ENCODE assay signal across 9 mouse cellular contexts in the genomic region with DNA sequence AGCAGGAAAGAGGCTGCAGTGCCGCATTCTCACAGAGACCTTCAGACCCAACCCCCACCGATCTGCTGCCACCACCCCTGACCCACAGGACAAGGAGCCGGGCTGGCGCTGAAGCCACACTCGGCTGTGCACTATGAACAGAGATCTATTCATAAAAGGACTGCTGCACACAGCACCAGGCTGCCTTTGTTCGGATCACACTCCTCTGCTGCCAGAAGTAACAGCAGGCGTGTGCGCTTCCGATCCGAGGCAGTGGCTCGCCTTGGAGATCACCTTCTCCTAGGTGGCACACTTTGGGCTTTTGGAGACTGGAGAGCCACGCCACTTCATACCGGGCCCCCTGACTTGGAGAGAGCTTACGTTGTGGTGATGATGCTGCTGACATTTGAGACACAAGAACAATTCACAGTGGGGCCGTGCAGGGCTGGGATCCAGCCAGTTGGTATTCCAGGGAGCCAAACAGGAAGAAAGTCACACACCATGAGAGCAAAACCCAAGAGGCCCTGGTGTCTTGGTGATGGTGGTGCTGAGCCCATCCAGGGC. TPM values are rescaled to one million over a fixed set of nuclear protein-coding genes. Genes with fewer than 3 reads are reported as not detected.
DNase-seq lines count a peak whose midpoint lies in the region; ATAC-seq lines count a peak whose summit lies in the region.
"Had no signal": no experiment of that assay in that cellular context is flagged by ENCODE, and none has a peak within 500 bp of the region (broad histone marks: within the 10 kb centered on the region; RNA-seq: fewer than 3 reads in every experiment).

No protein-coding gene starts in this region.

- peaks cover 43% of the 10 kb centered on the region for H3K4me1 ChIP-seq in lung, embryonic 16.5 days (replicated peaks; ENCODE audit: control insufficient read depth, insufficient read depth, low read length)
- peaks cover 15% of the 10 kb centered on the region for H3K4me1 ChIP-seq in hindbrain, embryonic 16.5 days (ENCODE audit: control insufficient read depth, insufficient read depth, low read depth, low read length)
- peaks cover 7% of the 10 kb centered on the region; the same call in 1 of the 2 replicates for H3K4me1 ChIP-seq in neural tube, embryonic 14.5 days (ENCODE audit: control insufficient read depth, insufficient read depth, low read length)

- peak; percentile 50 for DNase-seq in adrenal gland, postnatal 10 days
- DNase-seq in adrenal gland, postnatal 4 days (ENCODE audit: low spot score in 2 of 2), result no peak
- DNase-seq in lung, postnatal 25 days (ENCODE audit: low spot score), result no peak
- DNase-seq in ovary, postnatal 10 days (ENCODE audit: low spot score), result no peak

- ATAC-seq in lung, embryonic 16.5 days (ENCODE audit: low read depth), result peak; percentile 19; the same call in 1 of the 2 replicates
- ATAC-seq in hindbrain, embryonic 16.5 days, result peak; percentile 87
- ATAC-seq in neural tube, embryonic 14.5 days (ENCODE audit: low read depth), result peak; percentile 48; the same call in 1 of the 2 replicates
- no peak for ATAC-seq in CD4-positive, CD25-positive, alpha-beta regulatory T cell, adult 4 months

- no peaks in the 10 kb centered on the region for H3K9me3 ChIP-seq in lung, embryonic 16.5 days (ENCODE audit: control insufficient read depth, low read length)
- H3K9me3 ChIP-seq in hindbrain, embryonic 16.5 days (ENCODE audit: control insufficient read depth, low read length), result no peaks in the 10 kb centered on the region; the same call in none of the 2 replicates
- no peaks in the 10 kb centered on the region for H3K9me3 ChIP-seq in neural tube, embryonic 14.5 days (ENCODE audit: control insufficient read depth, low read length)

- no peaks in the 10 kb centered on the region for H3K36me3 ChIP-seq in lung, embryonic 16.5 days (ENCODE audit: control insufficient read depth, insufficient read depth, low read length)
- no peaks in the 10 kb centered on the region for H3K36me3 ChIP-seq in hindbrain, embryonic 16.5 days (ENCODE audit: control insufficient read depth, insufficient read depth, low read length)
- H3K36me3 ChIP-seq in neural tube, embryonic 14.5 days (ENCODE audit: control insufficient read depth, insufficient read depth, low read length), result no peaks in the 10 kb centered on the region

- H3K27me3 ChIP-seq in lung, embryonic 16.5 days (ENCODE audit: control insufficient read depth, insufficient read depth, low read depth, low read length), result peaks cover 11% of the 10 kb centered on the region; the same call in 1 of the 2 replicates
- no peaks in the 10 kb centered on the region for H3K27me3 ChIP-seq in hindbrain, embryonic 16.5 days (replicated peaks; ENCODE audit: control insufficient read depth, insufficient read depth, low read length)
- no peaks in the 10 kb centered on the region for H3K27me3 ChIP-seq in neural tube, embryonic 14.5 days (ENCODE audit: control insufficient read depth, insufficient read depth, low read length)

- peak overlapping the region; percentile 39 for H3K4me2 ChIP-seq in lung, embryonic 16.5 days (ENCODE audit: low read depth, low read length)
- H3K4me2 ChIP-seq in hindbrain, embryonic 16.5 days (ENCODE audit: low read length), result peak overlapping the region; percentile 42
- no peak overlapping the region for H3K4me2 ChIP-seq in neural tube, embryonic 14.5 days (ENCODE audit: low read depth, low read length)

- 18% methylated on average over 15 of the region's 15 CpGs for WGBS in lung, embryonic 16.5 days
- 6% methylated on average over 15 of the region's 15 CpGs for WGBS in hindbrain, embryonic 16.5 days
- WGBS in neural tube, embryonic 14.5 days, result 9% methylated on average over 15 of the region's 15 CpGs

- peak overlapping the region; percentile 11; the same call in 1 of the 2 replicates for H3K4me3 ChIP-seq in lung, embryonic 16.5 days (ENCODE audit: low read length)
- H3K4me3 ChIP-seq in hindbrain, embryonic 16.5 days (ENCODE audit: low read length), result no peak overlapping the region
- H3K4me3 ChIP-seq in neural tube, embryonic 14.5 days (ENCODE audit: low read depth, low read length), result no peak overlapping the region

- 0 out of 2 replicates have a peak overlapping the region, but pooled peaks have one; percentile 5 for H3K27ac ChIP-seq in lung, embryonic 16.5 days (ENCODE audit: low read length)
- H3K27ac ChIP-seq in hindbrain, embryonic 16.5 days (ENCODE audit: low read depth, low read length), result peak overlapping the region; percentile 24; the same call in 1 of the 2 replicates
- no peak overlapping the region for H3K27ac ChIP-seq in neural tube, embryonic 14.5 days (ENCODE audit: low read depth, low read length)
- H3K27ac ChIP-seq: liver, embryonic 14.5 days had no signal

- peak overlapping the region; percentile 51 for H3K9ac ChIP-seq in lung, embryonic 16.5 days (ENCODE audit: low read length)
- H3K9ac ChIP-seq in hindbrain, embryonic 16.5 days (ENCODE audit: low read depth, low read length), result peak overlapping the region; percentile 8; the same call in 1 of the 2 replicates
- H3K9ac ChIP-seq in neural tube, embryonic 14.5 days (replicated peaks; ENCODE audit: low read depth, low read length), result no peak overlapping the region
- H3K9ac ChIP-seq: liver, embryonic 14.5 days had no signal

RNA-seq across cellular contexts. Expression of gene Irs2, which starts 47.9 kb away (rescaled TPM):
- 10 to 100 TPM; 33.4 to 80.8 TPM for total RNA-seq in adrenal gland, postnatal 10 days (2021)
- total RNA-seq in adrenal gland, postnatal 4 days (2021), result 10 to 100 TPM; 33.2 to 33.3 TPM
- polyA plus RNA-seq in lung, embryonic 16.5 days (2015; fragmentation: Nextera tagmentation; extraction: Ambion mirVana), result 2.8 and 2.9 TPM in 2 replicates
- 4.1 and 4.6 TPM in 2 replicates for polyA plus RNA-seq in hindbrain, embryonic 16.5 days (2015; fragmentation: Nextera tagmentation; extraction: Ambion mirVana)
- 5.6 and 6.1 TPM in 2 replicates for polyA plus RNA-seq in neural tube, embryonic 14.5 days (2014; fragmentation: Nextera tagmentation; extraction: Ambion mirVana)
- under 1 TPM; 0.68 to 0.83 TPM for polyA plus RNA-seq in CD4-positive, CD25-positive, alpha-beta regulatory T cell, adult 4 months (2017; shearing (Covaris generic))
